Mouse (Mus musculus): ENCODE measurements around the gene Gsdma2.
A peak's percentile ranks its signal among the peaks of the same experiment; 100 is the strongest.
"Not testable (repeated sequence)": the region's sequence is repeated elsewhere in the genome, so short reads cannot be mapped to it uniquely, and the experiment has no call there.

Gsdma2 gene

GRCm38 (mm10) chr11:98646459-98646858, at the start of gene Gsdma2:
Gene Gsdma2, plus strand, starts transcription at chr11:98646759.
- DNase-seq: no peak

GRCm38 (mm10) chr11:98597363-98597762, 49.2 kb upstream of the Gsdma2 start:
- peak; percentile 57 for DNase-seq

DNA sequence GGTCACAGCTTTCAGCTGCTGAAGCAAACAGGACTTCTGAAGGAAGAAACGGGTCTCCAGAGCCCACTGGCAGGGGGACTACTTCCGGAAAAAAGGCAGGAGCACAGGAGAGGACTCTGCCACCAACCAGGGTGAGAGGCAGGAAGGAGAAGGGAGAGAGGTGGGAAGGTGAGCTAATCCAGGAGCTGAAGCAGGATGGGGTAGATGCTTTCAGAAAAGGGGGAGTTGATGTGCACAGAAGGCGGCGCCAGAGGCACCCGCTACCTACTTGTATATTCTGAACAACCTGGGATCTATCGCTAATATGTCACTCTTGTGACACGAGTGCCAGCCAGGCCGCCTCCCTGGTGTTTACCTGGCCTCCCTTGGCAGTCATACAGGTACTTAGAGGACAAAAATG, 48.6 kb upstream of the Gsdma2 start, which contains the start of gene Lrrc3c:
Lrrc3c (plus strand) TSS at position 301 of the 400 bp plus-strand sequence.
- DNase-seq: no peak

DNA sequence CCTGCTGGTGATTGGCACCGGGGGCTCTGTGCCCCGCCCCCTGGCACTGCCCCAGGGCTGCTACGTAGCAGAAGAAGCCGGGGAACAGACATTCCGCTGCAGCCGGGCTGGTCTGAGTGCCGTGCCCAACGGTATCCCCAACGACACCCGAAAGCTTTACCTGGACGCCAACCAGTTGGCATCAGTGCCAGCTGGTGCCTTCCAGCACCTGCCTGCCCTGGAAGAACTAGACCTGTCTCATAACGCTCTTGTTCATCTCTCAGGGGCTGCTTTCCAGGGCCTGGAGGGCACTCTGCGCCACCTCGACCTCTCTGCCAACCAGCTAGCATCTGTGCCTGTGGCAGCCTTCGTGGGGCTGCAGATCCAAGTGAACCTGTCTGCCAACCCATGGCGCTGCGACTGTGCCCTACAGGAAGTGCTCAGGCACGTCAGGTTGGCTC, 47.7 kb upstream of the Gsdma2 start:
- DNase-seq: no peak

DNA sequence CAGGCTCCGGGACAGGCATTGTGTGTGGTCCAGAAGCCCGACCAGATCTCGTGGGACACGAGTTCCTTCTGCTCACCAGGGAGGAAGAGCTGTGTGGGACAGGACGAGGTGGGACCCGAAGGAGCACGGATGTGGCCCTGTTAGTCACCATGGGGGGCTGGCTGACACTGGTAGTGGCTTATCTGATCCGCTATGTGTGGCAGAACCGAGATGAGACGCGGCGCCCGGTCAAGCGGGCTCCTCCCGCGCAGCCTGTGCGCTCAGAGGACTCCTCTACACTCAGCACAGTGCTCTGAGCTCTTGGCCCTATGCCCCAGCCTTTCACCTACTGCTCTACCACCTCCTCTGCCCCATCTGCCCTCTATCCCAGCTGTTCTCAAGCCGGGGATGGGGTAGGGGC, 47.3 kb upstream of the Gsdma2 start:
- DNase-seq: no peak

DNA sequence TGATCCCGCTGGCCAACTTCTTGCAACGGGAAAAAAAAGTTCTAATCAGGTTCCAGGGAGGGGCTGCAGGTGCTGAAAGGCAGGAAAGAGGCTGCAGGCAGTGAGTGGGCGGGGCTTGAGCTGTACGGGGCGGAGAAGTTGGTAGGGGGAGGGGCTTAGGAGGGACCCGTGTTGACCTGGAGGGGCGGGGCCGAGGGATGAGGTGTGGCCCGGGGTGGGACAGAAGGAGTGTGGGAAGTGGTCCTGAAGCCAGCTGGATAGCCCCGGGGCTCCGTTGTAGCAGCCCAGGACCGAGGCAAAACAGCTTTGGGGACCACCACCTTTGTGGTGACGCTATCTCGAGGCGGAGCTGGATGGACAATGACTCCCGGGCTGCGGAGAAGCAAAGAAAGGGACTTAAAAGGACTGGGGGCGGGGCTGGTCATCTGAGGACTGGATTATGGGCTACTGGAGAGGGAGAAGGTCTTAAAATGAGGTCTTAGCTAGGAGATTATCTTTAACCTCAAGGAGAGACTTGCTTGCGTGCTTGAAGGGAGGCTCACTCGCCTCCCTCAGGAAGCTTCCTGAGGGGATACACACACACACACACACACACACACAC, 44.4 kb upstream of the Gsdma2 start:
- no peak for DNase-seq

GRCm38 (mm10) chr11:98603953-98604352, 42.6 kb upstream of the Gsdma2 start:
- no peak for DNase-seq

- not testable (repeated sequence) for DNase-seq
Observed at GRCm38 (mm10) chr11:98604911-98605310, 41.6 kb upstream of the Gsdma2 start.

DNA sequence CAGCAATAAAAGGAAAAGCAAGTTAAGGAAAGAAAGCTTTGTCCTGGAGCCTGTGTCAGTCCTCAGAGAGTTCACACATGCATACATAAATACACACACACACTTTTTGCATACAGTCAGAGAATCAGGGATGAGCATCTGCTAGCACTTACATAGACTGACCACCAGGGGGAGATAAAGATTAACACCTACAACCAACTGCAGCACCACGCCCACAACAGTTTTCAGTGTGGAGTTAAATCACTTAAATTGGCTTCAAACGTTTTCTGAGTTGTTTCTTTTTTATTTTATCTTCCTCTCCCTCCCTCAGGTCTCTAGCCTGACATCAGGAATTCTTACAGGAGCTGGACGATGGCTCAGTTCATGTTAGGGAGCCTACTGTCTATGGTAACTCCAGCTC, 39.8 kb upstream of the Gsdma2 start:
- no peak for DNase-seq

- DNase-seq: no peak
Observed at GRCm38 (mm10) chr11:98620791-98621190, 25.8 kb upstream of the Gsdma2 start.

DNA sequence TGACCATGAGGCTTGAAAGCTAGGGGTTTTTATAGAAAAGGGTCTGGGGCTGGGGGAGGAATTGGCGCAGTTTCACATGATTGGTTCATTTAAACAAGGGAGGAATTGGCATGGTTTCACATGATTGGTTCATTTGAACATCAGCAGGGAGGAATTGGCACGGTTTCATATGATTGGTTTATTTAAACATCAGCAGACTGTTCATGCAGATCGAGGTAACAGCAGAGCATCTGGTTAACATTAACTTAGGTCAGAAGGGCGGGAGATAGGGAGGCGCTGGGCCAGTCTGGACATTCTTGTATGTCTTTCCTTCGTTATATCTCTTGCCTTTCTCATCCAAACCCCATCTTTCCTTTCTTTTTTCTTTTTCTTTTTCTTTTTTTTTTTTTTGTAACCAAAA, 22.6 kb upstream of the Gsdma2 start:
- not testable (repeated sequence) for DNase-seq

DNA sequence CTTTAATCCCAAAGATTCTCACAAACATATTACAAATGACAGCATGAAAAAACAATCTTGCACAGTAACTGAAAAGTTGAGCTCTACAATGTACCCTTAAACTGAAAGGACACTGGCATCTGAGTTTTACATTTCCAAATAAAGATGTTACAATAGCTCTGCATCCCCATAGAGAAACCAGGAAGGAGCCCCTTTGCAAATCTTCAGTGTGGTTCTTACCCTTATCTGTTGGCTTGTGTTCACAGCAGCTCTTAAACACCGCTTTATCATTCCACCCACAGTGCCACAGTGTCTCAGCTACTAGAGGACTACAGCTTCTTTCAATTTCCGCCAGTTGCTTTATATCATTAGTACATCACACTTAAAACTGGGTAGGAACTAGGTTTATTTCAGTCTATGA, 22.2 kb upstream of the Gsdma2 start:
- DNase-seq: not testable (repeated sequence)

DNA sequence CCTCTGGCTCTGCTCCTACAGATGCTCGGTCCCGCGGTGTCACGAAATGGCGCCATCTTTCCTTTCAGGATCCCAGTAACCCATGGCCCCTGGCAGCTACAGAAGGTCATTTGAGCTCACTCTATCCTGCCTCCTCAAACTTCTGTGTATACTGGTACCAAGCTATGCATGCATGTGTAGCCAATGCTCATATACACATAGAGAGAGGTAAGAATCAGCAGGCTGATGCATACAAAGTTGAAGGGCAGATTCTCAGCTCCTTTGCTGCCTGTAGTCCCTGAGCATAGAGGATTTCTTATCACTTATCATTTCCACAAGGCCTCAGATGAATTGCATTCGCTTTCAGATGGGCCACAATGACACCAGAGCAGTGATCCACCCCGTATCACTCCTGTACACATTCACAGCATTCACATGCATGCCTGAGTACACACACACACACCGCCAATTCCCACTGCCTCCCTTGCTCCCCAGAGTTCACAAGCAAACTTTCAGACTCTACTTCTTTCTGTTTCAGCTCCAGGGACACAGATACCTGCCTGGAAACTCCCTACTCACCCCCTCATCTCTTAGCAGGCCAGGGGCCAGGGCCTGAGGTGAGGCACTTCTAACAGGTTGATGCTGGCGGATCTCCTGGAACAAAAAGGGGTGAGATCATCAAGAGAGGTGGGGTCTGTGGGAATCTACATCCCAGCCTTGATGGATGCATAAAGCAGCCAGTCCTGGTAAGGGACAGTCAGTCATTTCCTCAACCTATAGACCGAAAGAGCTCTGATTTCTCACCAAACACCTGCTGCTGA, 20.7 kb upstream of the Gsdma2 start, which contains the start of the genes Gm12355 and Gsdma3:
Gm12355 (minus strand) TSS at position 51 of the 800 bp plus-strand sequence.
Gsdma3 (plus strand) TSS at position 750 of the 800 bp plus-strand sequence.
- no peak for DNase-seq

GRCm38 (mm10) chr11:98628706-98629105, 17.9 kb upstream of the Gsdma2 start:
- DNase-seq: no peak

GRCm38 (mm10) chr11:98630646-98631045, 15.9 kb upstream of the Gsdma2 start:
- DNase-seq: no peak

DNA sequence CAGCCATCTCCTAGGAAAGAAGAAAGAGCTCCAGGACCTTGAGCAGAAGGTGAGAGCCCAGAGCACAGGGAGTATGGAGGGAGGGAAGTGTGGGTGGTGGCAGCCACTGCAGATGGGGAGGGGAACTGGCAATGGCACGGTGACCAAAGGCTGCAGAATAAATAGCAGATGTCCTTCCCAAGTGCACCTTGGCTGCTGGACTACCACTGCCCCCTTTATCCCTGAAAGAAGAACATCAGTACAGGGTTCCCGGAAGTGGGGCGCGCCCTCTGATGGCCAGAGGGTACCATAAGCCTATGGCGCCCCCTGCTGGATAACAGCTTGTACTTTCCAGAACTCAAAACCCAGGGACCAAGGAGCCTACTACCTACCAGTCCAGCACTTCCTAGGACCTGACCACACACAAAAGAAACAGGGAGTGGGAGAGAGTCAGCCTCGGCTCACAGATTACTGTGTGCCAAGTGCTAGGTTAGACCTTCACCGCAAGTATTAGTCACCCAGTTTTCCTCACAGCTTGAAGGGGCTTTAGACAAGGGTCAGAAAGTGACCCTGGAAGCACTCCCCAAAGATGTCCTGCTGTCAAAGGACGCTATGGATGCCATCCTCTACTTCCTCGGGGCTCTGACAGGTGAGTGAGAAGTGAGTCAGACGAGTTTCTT, 11.1 kb upstream of the Gsdma2 start:
- peak; percentile 7 for DNase-seq

GRCm38 (mm10) chr11:98637501-98637900, 9.1 kb upstream of the Gsdma2 start:
- no peak for DNase-seq

- no peak for DNase-seq
Observed at GRCm38 (mm10) chr11:98640091-98640490, 6.5 kb upstream of the Gsdma2 start.

DNA sequence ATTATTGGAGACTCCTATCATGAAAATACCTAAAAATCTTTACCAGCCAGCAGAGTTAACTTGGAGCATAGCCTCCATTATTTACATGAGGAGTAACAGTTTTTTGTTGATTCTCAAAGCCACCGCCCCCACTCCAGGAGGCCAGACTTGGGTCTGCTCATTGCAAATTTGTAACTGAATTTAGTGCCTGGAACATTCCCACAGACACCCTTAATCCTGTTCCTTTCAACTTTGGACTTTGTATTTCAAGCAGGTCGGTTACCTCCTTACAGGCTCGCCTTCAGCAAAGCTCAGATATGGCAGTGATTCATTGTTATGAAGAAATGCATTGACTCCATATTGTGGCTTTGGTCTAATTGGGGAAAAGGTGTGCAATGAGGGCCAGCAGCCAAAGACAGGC, 1.8 kb upstream of the Gsdma2 start:
- DNase-seq: no peak

DNA sequence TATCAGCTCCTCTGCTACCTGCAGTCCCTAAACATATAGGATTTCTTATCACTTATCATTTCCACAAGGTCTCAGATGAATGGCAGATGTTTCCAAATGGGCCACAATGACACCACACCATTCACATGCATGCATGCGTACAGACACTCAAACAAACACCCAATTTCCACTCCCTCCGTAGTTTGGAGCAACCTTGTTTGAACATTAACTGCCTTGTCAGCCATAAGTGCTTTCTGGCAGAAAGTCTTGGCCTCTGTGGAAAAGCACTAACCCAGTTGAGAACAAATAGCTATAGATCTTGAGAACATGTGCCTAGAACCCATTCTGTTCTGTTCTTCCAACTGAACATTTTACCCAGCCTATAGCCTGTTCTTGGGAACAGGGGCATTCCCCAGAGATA, 613 bp upstream of the Gsdma2 start:
- DNase-seq: no peak

- DNase-seq: peak; percentile 21
Observed at GRCm38 (mm10) chr11:98655076-98655475, 8.5 kb downstream of the Gsdma2 start.

DNA sequence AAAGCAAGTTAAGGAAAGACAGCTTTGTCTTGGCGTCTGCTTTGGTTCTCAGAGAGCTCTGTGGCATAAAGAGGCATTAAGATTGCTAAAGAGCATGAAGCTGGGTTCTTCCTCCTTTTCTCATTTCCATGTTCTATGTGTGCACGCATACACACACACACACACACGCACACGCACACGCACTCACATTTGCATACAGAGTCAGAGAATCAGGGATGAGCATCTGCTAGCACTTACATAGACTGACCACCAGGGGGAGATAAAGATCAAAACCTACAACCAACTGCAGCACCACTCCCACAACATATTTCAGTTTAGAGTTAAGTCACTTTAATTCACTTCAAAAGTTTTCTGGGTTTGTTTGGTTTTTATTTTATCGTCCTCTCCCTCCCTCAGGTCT, 14.0 kb downstream of the Gsdma2 start:
- peak; percentile 64 for DNase-seq

DNA sequence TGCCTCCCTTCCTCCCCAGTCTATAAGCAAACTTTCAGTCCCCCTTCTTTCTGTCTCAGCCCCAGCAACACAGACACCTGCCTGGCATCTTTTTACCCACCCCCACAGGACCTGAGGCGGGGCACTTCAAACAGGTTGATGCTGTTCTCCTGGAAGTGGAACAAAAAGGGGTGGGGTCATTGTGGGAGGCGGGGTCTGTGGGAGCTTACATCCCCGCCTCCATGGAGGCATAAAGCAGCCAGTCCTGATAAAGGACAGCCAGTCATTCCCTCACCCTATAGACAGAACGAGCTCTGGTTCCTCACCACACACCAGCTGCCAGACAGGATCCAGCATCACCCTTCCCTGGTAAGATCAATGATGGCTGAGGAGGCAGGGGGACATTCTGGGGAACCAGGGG, 17.5 kb downstream of the Gsdma2 start, which contains the start of gene Gsdma:
Gsdma (plus strand) TSS at position 261 of the 400 bp plus-strand sequence.
- DNase-seq: no peak

- no peak for DNase-seq
Observed at GRCm38 (mm10) chr11:98668984-98669383, 22.4 kb downstream of the Gsdma2 start.
